Mouse (Mus musculus) left cerebral cortex, adult 8-10 months (tissue): ENCODE measurements at regions not wholly inside any gene's neighbourhood (a gene's known extent, or its start where the extent isn't known, plus 50 kb on each side); places are given as distances from the start of the nearest gene placed in this dataset.

Source experiments
- DNase-seq, 2 experiments: peaks; one replicate each; pipeline ENCODE4 v3.0.0; 2022; ENCODE audit warnings: low spot score in 2 of 2

DNA sequence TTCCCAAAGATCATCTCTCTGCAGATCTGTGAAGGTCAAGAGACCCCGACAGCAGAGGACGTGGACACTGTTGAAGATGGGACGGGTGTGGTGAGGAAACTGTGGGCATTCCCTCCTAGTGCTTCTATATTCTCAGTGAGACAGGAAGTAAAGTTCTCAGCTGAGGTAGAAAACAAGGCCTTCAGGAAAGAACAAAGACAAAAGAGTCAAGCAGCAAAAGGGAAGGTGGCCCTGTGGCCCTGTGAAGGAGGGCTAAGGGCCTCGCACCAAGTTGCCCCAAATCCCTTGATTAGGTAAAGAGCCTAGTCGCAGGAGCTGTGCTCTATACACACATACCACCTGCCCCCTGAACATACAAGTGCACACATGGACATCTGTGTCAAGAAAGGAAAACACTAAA lies 66.8 kb upstream of the Thy1 start:
- no peak for DNase-seq

DNA sequence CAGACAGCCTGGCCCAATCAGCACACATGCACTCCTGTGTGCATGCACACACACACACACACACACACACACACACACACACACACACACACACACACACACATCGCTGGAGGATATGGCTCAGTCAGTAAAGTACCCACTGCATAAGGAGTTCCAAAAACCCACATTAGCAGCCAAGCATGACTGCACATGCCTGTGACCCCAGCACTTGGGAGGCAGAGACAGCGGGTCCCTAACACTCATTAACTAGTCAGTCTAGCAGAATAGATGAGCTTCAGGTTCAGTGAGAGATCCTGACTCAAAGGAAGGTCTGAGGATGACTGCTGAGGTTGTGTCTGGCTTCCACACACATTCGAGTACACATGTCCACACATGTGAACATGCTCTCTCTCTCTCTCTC lies 65.4 kb upstream of the Thy1 start:
- DNase-seq: no peak

DNA sequence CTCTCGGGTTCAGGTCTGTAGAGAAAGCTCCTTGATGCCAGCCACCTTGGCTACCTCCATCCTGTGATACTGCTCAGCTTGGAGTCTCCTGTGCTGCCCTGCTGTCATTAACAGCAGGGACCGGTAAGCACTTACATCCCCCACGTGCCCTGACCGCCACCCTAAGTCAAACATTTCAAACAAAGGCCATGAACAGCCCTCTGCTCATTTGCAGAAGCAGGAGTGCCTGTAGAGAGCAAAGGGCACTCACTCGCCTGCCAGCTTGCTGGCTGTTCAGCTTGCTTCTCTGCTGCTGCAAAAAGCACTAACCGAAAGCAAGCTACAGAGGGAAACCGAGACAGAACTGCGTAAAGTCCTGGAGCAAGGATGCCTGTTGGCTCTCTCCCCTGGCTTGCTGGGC lies 61.8 kb upstream of the Thy1 start:
- no peak for DNase-seq

DNA sequence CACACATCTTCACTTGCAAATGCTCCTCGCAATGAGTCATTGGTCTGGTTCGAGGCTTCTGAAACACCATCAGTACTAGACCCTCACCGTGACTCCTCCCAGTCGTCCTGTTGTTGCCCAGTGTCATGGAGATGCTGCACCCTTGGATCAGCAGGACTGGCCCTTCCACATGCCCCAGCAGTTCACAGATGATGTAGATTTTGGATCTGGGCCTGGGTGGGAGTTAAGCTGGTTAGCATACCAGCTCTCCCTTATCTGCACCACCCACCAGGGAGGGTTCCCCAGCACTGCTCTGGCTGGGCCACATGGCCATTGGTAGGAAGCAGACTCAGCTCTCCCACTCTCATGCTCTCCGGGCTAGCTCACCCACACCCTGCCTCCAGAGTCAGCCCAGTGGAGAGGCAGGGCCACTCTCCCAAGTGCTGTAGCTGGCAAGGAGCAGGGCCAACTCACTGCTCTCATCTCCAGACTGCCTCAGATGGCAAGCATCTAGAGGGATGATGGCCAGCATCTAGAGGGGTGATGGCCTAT lies 60.8 kb upstream of the Thy1 start:
- DNase-seq: peak in 1 of 2 experiments; percentile 38

DNA sequence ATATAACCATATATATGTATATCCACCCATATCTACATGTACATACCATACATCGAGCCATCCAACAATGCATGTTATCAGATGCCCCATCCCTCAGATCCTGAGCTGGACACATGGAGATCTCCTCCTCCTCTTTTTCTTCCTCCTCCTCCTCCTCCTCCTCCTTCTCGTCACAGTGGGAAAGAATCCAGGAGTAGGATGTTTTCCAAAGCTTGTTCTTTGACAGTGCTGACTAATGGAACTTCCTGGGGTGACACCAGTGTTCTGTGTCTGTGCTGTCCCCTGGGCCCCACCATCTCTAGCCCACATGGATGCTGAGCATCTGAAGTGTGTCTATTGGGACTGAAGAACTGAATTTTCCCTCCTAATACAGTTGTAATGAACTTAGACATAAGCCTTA lies 60.0 kb upstream of the Thy1 start:
- no peak for DNase-seq

DNA sequence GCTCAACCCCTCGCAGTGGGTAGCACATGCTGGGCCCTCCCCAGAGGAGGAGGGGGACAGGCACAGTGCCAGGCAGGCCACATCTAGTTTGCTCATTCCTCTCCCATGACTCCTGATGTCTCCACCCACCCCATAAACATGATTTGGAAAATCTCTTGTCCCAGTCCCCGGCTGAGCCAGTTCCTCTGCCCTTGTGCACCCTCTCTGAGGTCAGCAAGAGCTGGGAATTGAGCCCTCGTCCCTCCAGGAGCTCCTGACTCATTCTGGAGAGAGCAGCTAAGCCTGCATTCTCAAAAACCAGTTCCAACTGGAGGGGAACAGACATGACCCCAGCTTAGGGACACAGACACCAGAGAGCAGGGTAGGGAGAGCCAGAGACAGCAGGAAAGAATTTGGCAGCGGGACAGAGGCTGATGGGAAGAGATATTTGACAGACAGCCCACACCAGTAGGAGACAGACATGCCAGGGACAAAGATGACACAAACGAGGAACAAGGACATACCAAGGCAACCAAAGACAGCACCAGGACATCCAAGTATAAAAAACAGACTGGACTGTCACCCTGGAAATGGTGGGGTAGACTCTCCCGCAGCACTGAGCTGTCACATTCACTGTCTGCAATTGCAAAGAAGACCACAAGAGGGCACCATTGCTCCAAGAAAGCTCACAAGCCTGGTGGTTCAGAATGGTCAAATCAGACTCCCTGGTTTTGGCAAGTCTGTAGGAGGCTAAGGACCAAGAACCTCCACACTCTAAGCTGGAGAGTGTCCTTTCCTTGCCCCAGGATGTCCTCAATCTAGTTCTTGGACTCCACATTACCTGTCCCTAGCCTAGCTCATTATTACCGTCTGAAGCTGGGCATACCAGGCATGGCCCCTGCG lies 58.8 kb upstream of the Thy1 start:
- peak; percentile 68 to 86 for DNase-seq

DNA sequence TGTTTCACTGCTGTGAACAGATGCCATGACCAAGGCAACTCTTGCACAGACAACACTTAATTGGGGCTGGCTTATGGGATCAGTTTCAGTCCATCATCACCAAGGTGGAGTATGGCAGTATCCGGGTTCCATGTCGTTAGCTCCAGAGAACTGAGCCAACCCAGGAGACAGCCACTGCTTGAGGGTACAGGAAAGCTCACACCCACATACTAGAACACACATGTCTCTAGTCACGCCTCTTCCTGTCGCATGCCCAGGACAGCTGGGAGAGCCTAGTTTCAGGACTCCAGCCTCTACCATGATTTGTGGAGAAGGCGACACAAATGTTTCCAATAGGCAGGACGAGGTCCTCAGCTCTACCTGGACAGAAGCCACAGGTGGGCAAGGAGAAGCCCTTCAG lies 55.2 kb upstream of the Thy1 start:
- no peak for DNase-seq

DNA sequence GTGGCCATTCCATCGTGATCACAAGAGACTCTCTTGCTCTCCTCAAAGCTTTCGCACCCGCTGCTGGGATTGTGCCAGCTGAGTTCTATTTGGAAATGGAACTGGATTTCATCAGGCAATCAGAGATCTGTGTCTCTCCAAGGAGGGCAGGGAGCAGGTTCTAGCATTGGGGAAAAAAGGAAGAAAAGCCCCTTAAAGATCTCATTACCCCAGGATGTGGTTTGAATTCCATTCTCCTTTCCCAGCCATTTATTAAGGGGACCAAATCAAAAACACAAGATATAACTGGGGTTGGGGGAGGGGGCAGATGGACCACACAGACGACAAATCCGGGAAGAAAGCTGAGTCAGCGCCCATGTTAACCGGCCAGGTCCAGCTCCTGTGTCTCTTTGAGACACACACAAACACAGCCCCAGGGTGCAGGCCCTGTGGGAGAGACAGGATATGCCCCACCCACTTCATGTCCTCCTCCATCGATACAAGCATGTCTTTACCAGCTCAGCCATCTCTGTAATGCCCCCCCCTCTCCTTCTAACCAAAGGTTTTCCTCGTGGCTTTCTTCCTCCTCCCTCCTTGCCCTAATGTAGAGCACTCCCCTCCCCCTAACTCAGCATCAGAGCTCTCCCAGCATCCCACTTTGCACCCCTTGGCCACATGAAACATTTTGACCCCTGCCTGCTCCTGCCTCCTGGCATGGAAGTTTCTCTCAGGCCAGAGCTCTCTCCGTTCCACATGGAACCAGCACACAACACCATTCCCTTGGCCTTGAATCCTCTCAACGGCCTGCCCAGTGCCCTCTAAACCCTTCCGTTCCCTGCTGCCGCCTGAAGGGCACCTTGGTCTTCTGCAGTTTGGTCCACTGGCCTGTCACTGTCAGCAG lies 54.0 kb upstream of the Thy1 start:
- no peak for DNase-seq

DNA sequence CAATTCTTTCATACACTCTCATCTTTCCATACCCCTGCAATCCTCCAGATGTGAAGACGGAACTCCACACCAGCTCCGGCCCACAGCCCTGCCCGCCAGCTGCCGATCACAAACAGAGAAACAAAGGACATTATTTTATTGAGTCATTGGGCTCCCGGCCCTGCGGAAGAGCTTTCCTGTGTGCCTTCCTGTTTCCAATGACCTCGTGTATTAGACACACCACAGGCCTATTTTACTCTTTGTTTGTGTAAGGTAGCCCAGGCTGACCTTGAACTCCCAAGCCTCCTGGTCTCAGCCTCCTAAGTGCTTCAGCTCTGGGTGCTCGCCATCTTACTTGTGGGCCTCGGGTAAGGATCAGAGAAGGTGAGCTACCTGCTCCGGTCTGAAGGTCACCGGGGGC lies 53.1 kb upstream of the Thy1 start:
- no peak for DNase-seq

DNA sequence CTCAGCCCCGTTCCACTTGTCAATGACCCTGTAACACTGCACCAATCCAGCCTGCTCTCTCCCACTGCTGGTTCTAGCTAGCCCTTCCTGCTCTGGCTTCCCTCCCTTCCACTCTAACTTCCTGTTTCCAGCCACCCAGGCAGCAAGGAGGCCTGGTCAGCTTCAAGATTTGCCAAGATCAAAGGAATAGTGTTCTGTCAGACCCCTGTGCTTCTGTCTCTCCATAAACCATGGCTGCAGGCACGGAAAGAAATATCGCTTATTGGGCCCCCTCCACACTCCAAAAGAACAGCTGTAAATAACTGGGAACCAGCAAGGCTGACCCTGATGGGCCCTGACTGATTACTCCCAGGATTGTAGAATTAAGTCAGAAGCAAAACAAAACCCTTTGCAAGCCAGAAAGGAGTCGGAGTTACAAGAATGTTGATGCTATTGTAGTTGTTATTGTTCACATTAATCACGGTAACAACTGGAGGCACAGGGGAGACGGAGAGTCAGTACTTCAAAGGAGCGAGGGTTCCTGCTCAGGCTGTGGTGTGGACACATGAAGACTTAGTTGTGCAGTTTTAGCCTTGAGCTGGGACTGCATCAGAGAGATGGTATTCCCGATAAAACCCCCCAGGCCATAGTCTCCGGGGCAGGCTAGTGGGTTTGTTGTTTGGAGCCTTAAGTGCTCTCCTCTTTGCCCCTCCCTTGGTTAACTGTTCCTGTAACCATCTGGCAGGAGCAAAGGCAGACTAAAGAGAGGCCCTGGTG lies 49.8 kb upstream of the Thy1 start:
- DNase-seq: no peak
